Mouse (Mus musculus) liver, embryonic 12.5 days (tissue): Measurements from ENCODE around the gene Crim1. TPM values are rescaled to one million over a fixed set of nuclear protein-coding genes. Genes with fewer than 3 reads are reported as not detected.

Experiments
- ATAC-seq: fragments of 200-750 bp; cut with Nextera tagmentation; 2 replicates; pipeline ENCODE4 v1.8.0; 2017; ENCODE audit warnings: moderate number of reproducible peaks, mild to moderate bottlenecking, moderate library complexity
- H3K27ac ChIP-seq: fragments of 300-500 bp; sonication (generic); 2 replicates; pipeline ENCODE4 v1.5.1; 2016; ENCODE audit warnings: mild to moderate bottlenecking
- H3K27me3 ChIP-seq: fragments of 300-500 bp; sonication (generic); replicated peaks from 2 replicates; pipeline ENCODE4 v1.6.1; 2016; ENCODE audit warnings: mild to moderate bottlenecking, moderate library complexity
- H3K36me3 ChIP-seq: fragments of 300-500 bp; sonication (generic); 2 replicates; pipeline ENCODE4 v1.6.1; 2016; ENCODE audit warnings: mild to moderate bottlenecking, moderate library complexity
- H3K4me1 ChIP-seq: fragments of 300-500 bp; sonication (generic); 2 replicates; pipeline ENCODE4 v1.6.1; 2016
- H3K4me2 ChIP-seq: fragments of 300-500 bp; sonication (generic); 2 replicates; pipeline ENCODE4 v1.6.1; 2016; ENCODE audit warnings: mild to moderate bottlenecking, moderate library complexity
- H3K4me3 ChIP-seq: fragments of 300-500 bp; sonication (generic); 2 replicates; pipeline ENCODE4 v1.5.1; 2016; ENCODE audit warnings: mild to moderate bottlenecking, moderate library complexity
- H3K9ac ChIP-seq: fragments of 300-500 bp; sonication (generic); 2 replicates; pipeline ENCODE4 v1.6.1; 2016; ENCODE audit warnings: mild to moderate bottlenecking, moderate library complexity
- H3K9me3 ChIP-seq: fragments of 300-500 bp; sonication (generic); replicated peaks from 2 replicates; pipeline ENCODE4 v1.6.1; 2016; ENCODE audit warnings: mild to moderate bottlenecking, moderate library complexity
- WGBS: fragments of 180-500 bp; shearing (Covaris S2); methylation state at CpG from one replicate; pipeline ENCODE4 v1.1.7; 2016; ENCODE audit not compliant: insufficient replicate concordance; 5-methylcytosine and 5-hydroxymethylcytosine counted together
- polyA plus RNA-seq: library from polyadenylated mRNA; unstranded; fragments of >200 nt; fragmentation: Nextera tagmentation; extraction: Ambion mirVana; gene quantifications from 2 replicates; pipeline ENCODE4 v1.2.1, GENCODE M21; 2016

Gene Crim1
- polyA plus RNA-seq, 1 experiment from 2014 or later: 1.5 TPM

DNA sequence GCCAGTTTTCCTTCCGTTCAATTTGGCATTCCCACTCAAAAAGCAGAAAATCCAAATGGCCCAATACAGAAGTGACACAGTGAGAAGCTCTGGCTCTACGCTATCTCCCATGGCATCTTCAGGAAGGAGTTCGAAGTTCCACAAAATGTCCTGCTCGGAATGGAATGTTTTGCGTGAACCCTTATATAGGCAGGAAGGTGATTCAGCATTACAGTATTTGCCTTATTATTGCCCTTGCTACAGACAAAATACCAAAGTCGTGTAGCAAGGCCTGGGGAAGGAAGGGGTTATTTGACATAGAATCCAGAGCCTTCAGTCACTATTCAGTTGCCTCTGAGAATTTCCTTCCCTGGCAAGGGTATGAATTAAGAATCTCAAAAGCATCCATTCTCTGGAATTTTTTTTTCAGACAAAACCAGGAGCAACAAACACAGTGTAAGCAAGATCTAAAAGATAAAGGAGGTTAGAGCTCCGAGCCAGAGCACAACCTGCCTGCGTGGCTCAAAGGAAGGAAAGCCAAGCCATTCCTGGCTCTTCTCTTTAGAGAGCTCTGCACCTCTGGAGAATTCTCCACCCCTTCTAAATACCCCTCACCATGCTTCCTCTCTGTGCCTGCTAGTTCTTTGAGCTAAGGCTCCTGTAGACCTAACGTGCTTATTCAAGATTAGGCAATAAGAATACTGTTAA is 192.5 kb downstream of the Crim1 start:
- H3K27ac ChIP-seq: no peak overlapping the region
- no peak for ATAC-seq
- no peak overlapping the region for H3K4me3 ChIP-seq
- H3K9ac ChIP-seq: no peak overlapping the region
- no peaks in the 10 kb centered on the region for H3K9me3 ChIP-seq
- 69% methylated on average over 9 of the region's 9 CpGs for WGBS
- peaks cover 3% of the 10 kb centered on the region; the same call in 1 of the 2 replicates for H3K4me1 ChIP-seq
- H3K27me3 ChIP-seq: no peaks in the 10 kb centered on the region
- peaks cover 32% of the 10 kb centered on the region for H3K36me3 ChIP-seq
- no peak overlapping the region for H3K4me2 ChIP-seq

- 69% methylated on average over 12 of the region's 12 CpGs for WGBS
- H3K9ac ChIP-seq: peak overlapping the region; percentile 67
These were observed 200.2 kb downstream of the Crim1 start for GRCm38 (mm10) chr17:78400130-78400840.

DNA sequence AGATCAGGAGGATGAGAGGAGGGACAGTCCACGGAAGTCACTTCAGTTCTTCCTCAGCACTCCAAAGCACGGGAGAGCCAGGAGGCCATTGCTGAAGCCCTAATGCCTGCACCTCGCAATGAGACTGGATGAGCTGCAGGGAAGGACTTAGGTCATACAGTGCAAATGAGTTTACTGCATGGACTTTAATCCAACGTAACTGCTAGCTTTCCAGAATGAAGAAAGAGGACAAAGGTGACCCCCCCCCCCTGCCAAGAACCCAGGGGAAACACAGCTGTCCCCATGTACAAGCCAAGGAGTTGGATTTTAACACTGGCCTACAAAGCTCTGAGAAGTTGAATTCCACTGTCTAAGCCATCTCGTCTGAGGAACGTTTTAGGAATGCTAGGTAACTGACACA is 201.3 kb downstream of the Crim1 start:
- peaks cover 38% of the 10 kb centered on the region for H3K4me1 ChIP-seq
- WGBS: 70% methylated on average over 6 of the region's 6 CpGs
- no peak overlapping the region for H3K9ac ChIP-seq
- H3K4me3 ChIP-seq: no peak overlapping the region
- peaks cover 62% of the 10 kb centered on the region for H3K36me3 ChIP-seq
- no peaks in the 10 kb centered on the region for H3K9me3 ChIP-seq
- H3K27ac ChIP-seq: peak overlapping the region; percentile 81; the same call in 1 of the 2 replicates
- no peaks in the 10 kb centered on the region for H3K27me3 ChIP-seq
- no peak overlapping the region for H3K4me2 ChIP-seq
- ATAC-seq: no peak

More at GRCm38 (mm10) chr17:78400130-78400840, 200.2 kb downstream of the Crim1 start:
- Histone ChIP-seq H3K9me3 (no peaks in the 10 kb centered on the region), H3K4me2 (peak overlapping the region; percentile 34; the same call in 1 of the 2 replicates), H3K4me3 (no peak overlapping the region), H3K4me1 (peaks cover 32% of the 10 kb centered on the region), H3K36me3 (peaks cover 64% of the 10 kb centered on the region), H3K27me3 (no peaks in the 10 kb centered on the region), H3K27ac (peak overlapping the region; percentile 81)
- ATAC-seq: peak; percentile 98

DNA sequence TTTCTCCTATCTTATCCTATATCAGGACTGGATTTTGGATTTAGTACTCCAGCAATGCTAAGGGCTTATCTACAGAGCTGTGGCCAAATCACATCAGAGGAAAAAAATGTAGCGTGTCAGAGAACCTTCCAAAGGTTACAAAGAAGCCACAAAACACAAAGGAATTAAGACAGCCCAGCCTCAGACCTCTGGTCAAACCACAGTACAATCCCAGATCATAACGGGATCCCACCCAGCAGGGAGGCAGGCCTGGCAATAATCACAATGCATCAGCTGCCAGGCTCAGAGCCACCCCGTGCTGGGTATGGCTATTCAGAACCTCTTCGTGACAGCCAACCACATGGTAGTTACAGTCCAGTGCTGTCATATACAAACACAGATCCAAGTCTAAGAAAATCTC is 201.7 kb downstream of the Crim1 start:
- WGBS: 69% methylated on average over 4 of the region's 4 CpGs
- H3K36me3 ChIP-seq: peaks cover 62% of the 10 kb centered on the region
- H3K4me3 ChIP-seq: no peak overlapping the region
- no peaks in the 10 kb centered on the region for H3K9me3 ChIP-seq
- no peaks in the 10 kb centered on the region for H3K27me3 ChIP-seq
- no peak overlapping the region for H3K9ac ChIP-seq
- no peak for ATAC-seq
- H3K4me2 ChIP-seq: no peak overlapping the region
- peaks cover 38% of the 10 kb centered on the region for H3K4me1 ChIP-seq
- H3K27ac ChIP-seq: peak overlapping the region; percentile 45; the same call in 1 of the 2 replicates

GRCm38 (mm10) chr17:78402174-78402573 is 202.1 kb downstream of the Crim1 start:
- H3K27me3 ChIP-seq: no peaks in the 10 kb centered on the region
- no peak overlapping the region for H3K9ac ChIP-seq
- H3K9me3 ChIP-seq: no peaks in the 10 kb centered on the region
- H3K4me3 ChIP-seq: no peak overlapping the region
- H3K27ac ChIP-seq: no peak overlapping the region
- 77% methylated on average over 6 of the region's 6 CpGs for WGBS
- H3K36me3 ChIP-seq: peaks cover 64% of the 10 kb centered on the region
- ATAC-seq: no peak
- peaks cover 41% of the 10 kb centered on the region for H3K4me1 ChIP-seq
- no peak overlapping the region for H3K4me2 ChIP-seq

DNA sequence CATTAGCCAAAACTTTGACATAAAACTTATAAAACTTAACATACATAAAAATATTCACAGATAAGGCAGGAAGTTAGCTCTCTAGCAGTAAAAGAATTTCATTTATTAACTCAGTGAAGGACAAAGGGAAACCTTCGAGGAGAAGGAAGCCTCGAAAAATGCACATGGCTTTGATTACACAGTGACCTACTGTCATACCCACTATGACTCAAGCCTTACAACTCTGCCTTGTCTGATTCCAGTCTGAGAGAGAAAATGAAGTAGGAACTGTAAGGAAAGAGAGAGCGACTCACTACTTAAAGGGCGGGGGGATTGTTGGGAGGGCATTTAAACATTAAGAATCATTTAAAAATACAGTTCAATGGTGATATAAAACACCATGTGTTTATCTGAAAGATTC is 203.2 kb downstream of the Crim1 start:
- ATAC-seq: no peak
- H3K36me3 ChIP-seq: peaks cover 56% of the 10 kb centered on the region
- H3K9ac ChIP-seq: no peak overlapping the region
- H3K4me3 ChIP-seq: no peak overlapping the region
- H3K27me3 ChIP-seq: no peaks in the 10 kb centered on the region
- H3K4me2 ChIP-seq: no peak overlapping the region
- H3K4me1 ChIP-seq: peaks cover 44% of the 10 kb centered on the region
- WGBS: 80% methylated on average over 4 of the region's 4 CpGs
- no peaks in the 10 kb centered on the region for H3K9me3 ChIP-seq
- no peak overlapping the region for H3K27ac ChIP-seq

DNA sequence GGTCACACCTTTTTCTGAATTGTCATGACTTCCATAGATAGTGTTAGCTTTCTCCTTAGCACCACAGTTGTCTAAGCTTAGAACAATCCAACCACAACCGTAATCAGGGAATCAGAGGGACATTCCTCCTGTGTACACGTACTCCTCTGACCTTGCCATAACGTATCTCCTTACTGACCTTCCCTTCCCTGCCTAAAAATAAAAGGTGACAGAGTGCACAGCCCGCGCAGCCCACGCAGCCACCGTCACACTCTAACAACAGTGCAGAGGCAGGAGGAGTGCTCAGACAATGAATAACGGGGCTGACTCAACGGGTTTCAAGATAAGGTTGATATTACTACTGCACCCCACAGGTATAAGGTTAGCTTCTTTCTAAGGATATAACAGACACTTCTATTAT is 203.8 kb downstream of the Crim1 start:
- Histone ChIP-seq H3K4me3 (no peak overlapping the region), H3K27ac (no peak overlapping the region), H3K4me1 (peaks cover 46% of the 10 kb centered on the region), H3K9ac (no peak overlapping the region), H3K4me2 (no peak overlapping the region), H3K9me3 (no peaks in the 10 kb centered on the region), H3K27me3 (no peaks in the 10 kb centered on the region), H3K36me3 (peaks cover 58% of the 10 kb centered on the region)
- ATAC-seq: no peak
- whole genome bisulfite sequencing: 78% methylated on average over 9 of the region's 9 CpGs

DNA sequence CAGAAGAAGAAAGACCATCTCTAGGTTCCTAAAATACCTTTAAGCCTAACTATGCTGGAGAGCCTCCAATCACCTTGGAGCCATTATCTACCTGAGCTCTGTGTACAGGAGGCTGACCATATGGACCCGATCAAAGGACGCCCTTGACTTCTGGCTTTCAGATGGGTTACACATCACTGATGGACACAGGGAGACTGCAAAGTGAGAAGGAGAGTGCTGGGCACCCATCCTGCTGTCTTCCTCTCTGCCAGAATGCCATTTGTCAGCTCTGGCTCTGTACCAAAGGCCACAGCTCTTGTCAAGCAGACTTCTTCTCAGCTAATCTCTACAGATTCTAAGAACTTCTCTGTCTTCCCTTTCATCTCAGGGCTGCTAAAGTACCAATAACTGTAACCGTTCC is 205.3 kb downstream of the Crim1 start:
- ATAC-seq: no peak
- H3K36me3 ChIP-seq: peaks cover 64% of the 10 kb centered on the region
- H3K4me3 ChIP-seq: no peak overlapping the region
- H3K4me2 ChIP-seq: no peak overlapping the region
- 77% methylated on average over 3 of the region's 3 CpGs for WGBS
- no peak overlapping the region for H3K9ac ChIP-seq
- H3K9me3 ChIP-seq: no peaks in the 10 kb centered on the region
- H3K4me1 ChIP-seq: peaks cover 42% of the 10 kb centered on the region
- no peaks in the 10 kb centered on the region for H3K27me3 ChIP-seq
- no peak overlapping the region for H3K27ac ChIP-seq

DNA sequence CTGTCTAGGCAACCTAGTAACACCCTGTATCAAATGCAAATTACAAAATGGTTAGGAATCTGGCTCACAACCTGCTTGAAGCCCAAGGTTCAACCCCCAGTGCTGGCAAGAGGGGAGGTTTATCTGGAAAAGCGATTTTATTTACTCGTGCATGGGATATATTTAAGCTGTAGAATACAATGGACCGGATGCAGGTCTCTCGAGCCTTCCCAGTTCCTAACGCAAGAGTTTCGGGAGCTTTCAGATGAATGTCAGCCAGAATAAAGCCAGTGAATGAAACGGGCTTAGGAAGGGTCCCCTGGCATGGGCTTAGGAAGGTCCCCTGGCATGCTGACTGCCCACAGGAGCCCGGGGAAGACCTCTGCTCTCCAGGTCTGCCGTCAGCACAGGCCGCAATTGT is 206.8 kb downstream of the Crim1 start:
- Histone ChIP-seq H3K9me3 (no peaks in the 10 kb centered on the region), H3K36me3 (peaks cover 60% of the 10 kb centered on the region), H3K27me3 (no peaks in the 10 kb centered on the region), H3K27ac (0 out of 2 replicates have a peak overlapping the region, but pooled peaks have one; percentile 32), H3K9ac (no peak overlapping the region), H3K4me1 (peaks cover 27% of the 10 kb centered on the region; the same call in 1 of the 2 replicates), H3K4me3 (no peak overlapping the region), H3K4me2 (no peak overlapping the region)
- 82% methylated on average over 10 of the region's 10 CpGs for WGBS
- ATAC-seq: no peak

DNA sequence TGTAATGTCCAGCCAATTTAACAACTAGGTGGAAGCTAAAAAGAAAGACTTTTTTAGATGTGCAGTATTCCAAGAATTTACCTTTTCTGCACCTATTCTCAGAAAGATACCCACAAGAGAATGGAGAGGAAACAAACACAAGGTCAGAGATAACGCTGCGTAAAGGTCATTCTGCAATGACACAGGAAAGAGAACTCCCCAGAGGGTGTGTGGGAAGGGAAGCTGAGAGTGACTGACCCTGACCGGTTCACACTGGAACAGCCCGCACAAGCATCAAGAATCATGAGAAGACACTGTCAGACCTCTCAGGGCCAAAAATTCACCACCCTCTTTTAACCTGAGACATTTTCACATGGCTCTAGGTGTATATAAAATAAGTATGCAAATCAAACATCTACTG is 207.5 kb downstream of the Crim1 start:
- H3K4me2 ChIP-seq: no peak overlapping the region
- 46% methylated on average over 4 of the region's 4 CpGs for WGBS

GRCm38 (mm10) chr17:78408386-78408785 is 208.3 kb downstream of the Crim1 start:
- H3K27ac ChIP-seq: no peak overlapping the region

More for the DNA sequence above, 207.5 kb downstream of the Crim1 start:
- ATAC-seq: no peak
- Histone ChIP-seq H3K27me3 (no peaks in the 10 kb centered on the region), H3K9me3 (no peaks in the 10 kb centered on the region), H3K27ac (no peak overlapping the region), H3K4me3 (no peak overlapping the region), H3K36me3 (peaks cover 61% of the 10 kb centered on the region), H3K4me1 (peaks cover 25% of the 10 kb centered on the region; the same call in 1 of the 2 replicates), H3K9ac (no peak overlapping the region)

GRCm38 (mm10) chr17:78409900-78410299 is 209.9 kb downstream of the Crim1 start:
- no peak overlapping the region for H3K27ac ChIP-seq
- H3K27me3 ChIP-seq: no peaks in the 10 kb centered on the region
- peaks cover 43% of the 10 kb centered on the region for H3K36me3 ChIP-seq
- no peak overlapping the region for H3K9ac ChIP-seq
- no peak overlapping the region for H3K4me3 ChIP-seq
- no peak for ATAC-seq
- no peak overlapping the region for H3K4me2 ChIP-seq
- H3K4me1 ChIP-seq: peaks cover 25% of the 10 kb centered on the region
- WGBS: 81% methylated on average over 2 of the region's 2 CpGs
- no peaks in the 10 kb centered on the region for H3K9me3 ChIP-seq

More at GRCm38 (mm10) chr17:78408386-78408785, 208.3 kb downstream of the Crim1 start:
- 78% methylated on average over 10 of the region's 10 CpGs for WGBS
- Histone ChIP-seq H3K27me3 (no peaks in the 10 kb centered on the region), H3K4me1 (peaks cover 25% of the 10 kb centered on the region; the same call in 1 of the 2 replicates), H3K36me3 (peaks cover 59% of the 10 kb centered on the region), H3K4me2 (no peak overlapping the region), H3K4me3 (no peak overlapping the region), H3K9me3 (no peaks in the 10 kb centered on the region), H3K9ac (no peak overlapping the region)
- ATAC-seq: no peak
